Comparison of ENCODE assay signal across 8 mouse cellular contexts in the genomic region with DNA sequence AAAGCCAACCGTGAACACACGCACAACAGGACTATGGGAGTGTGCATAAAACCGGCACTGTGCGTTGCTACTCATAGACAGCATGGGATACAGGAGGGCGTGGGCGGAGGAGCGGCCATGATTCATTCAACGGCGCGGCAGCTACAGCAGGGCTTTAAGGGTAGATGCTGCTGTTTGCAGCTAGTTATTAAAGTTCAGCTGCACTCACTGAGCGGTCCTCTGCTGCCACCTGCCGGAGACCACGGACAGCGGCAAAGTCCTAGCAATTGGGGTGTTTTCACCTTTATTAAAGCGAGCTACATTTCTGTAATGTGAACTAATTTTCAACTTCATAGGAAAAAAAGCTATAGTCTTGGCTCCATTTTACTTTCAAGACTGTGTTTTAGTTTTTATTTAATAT.
DNase-seq lines count a peak whose midpoint lies in the region; ATAC-seq and TF ChIP-seq lines count a peak whose summit lies in the region.

No protein-coding gene starts in this region.

- H3K9ac ChIP-seq in heart, postnatal 0 days (replicated peaks; ENCODE audit: low read depth, low read length) = no peak overlapping the region
- no peak overlapping the region for H3K9ac ChIP-seq in heart, embryonic 11.5 days (ENCODE audit: low read depth, low read length)
- no peak overlapping the region for H3K9ac ChIP-seq in kidney, embryonic 16.5 days (replicated peaks; ENCODE audit: low read length)
- H3K9ac ChIP-seq in limb, embryonic 14.5 days (ENCODE audit: low read depth, low read length, severe bottlenecking) = no peak overlapping the region

- no peak for TF ChIP-seq EP300 in heart, postnatal 0 days (IDR thresholded peaks at IDR 0.05; ENCODE audit: low read depth)

- TF ChIP-seq POLR2A in limb, embryonic 14.5 days (IDR thresholded peaks at IDR 0.05; ENCODE audit: borderline replicate concordance, extremely low read depth, insufficient read depth, insufficient read length) = no peak

- H3K9me3 ChIP-seq in heart, postnatal 0 days (replicated peaks; ENCODE audit: control insufficient read depth, low read length) = no peaks in the 10 kb centered on the region
- H3K9me3 ChIP-seq in heart, embryonic 11.5 days (replicated peaks; ENCODE audit: control insufficient read depth, low read length) = no peaks in the 10 kb centered on the region
- H3K9me3 ChIP-seq in kidney, embryonic 16.5 days (ENCODE audit: low read length) = no peaks in the 10 kb centered on the region
- no peaks in the 10 kb centered on the region for H3K9me3 ChIP-seq in limb, embryonic 14.5 days (ENCODE audit: control insufficient read depth, low read length)

- H3K36me3 ChIP-seq in heart, postnatal 0 days (replicated peaks; ENCODE audit: control insufficient read depth, insufficient read depth, low read length) = peaks cover 86% of the 10 kb centered on the region
- H3K36me3 ChIP-seq in heart, embryonic 11.5 days (ENCODE audit: control insufficient read depth, insufficient read depth, low read length) = peaks cover 27% of the 10 kb centered on the region
- peaks cover 50% of the 10 kb centered on the region for H3K36me3 ChIP-seq in kidney, embryonic 16.5 days (ENCODE audit: insufficient read depth, low read length)
- H3K36me3 ChIP-seq in limb, embryonic 14.5 days (ENCODE audit: control insufficient read depth, insufficient read depth, low read length) = peaks cover 70% of the 10 kb centered on the region

- H3K4me3 ChIP-seq in heart, postnatal 0 days (ENCODE audit: low read depth, low read length) = no peak overlapping the region
- no peak overlapping the region for H3K4me3 ChIP-seq in heart, embryonic 11.5 days (ENCODE audit: low read depth, low read length)
- no peak overlapping the region for H3K4me3 ChIP-seq in kidney, embryonic 16.5 days (ENCODE audit: low read length)
- H3K4me3 ChIP-seq in limb, embryonic 14.5 days (replicated peaks; ENCODE audit: low read length) = no peak overlapping the region

- no peaks in the 10 kb centered on the region for H3K4me1 ChIP-seq in heart, postnatal 0 days (ENCODE audit: control insufficient read depth, insufficient read depth)
- H3K4me1 ChIP-seq in heart, embryonic 11.5 days (ENCODE audit: control insufficient read depth, insufficient read depth, low read length) = 0 out of 2 replicates have a peak, but pooled peaks cover 3% of the 10 kb centered on the region
- H3K4me1 ChIP-seq in kidney, embryonic 16.5 days (ENCODE audit: insufficient read depth, low read length) = no peaks in the 10 kb centered on the region; the same call in 1 of the 2 replicates
- H3K4me1 ChIP-seq in limb, embryonic 14.5 days (ENCODE audit: control insufficient read depth, insufficient read depth, low read length) = no peaks in the 10 kb centered on the region

- DNase-seq in heart, postnatal 0 days (ENCODE audit: low spot score) = peak; percentile 56
- DNase-seq in embryo, embryonic 10.5 days (ENCODE audit: low spot score) = peak; percentile 85
- DNase-seq in gastrocnemius, postnatal 14 days = peak; percentile 77
- peak; percentile 83 for DNase-seq in limb, embryonic 14.5 days (ENCODE audit: low spot score)
- DNase-seq in spleen, postnatal 10 days (ENCODE audit: low spot score in 2 of 2) = peak; percentile 55 to 85

- no peaks in the 10 kb centered on the region for H3K27me3 ChIP-seq in heart, postnatal 0 days (ENCODE audit: control insufficient read depth, insufficient read depth, low read length)
- no peaks in the 10 kb centered on the region for H3K27me3 ChIP-seq in heart, embryonic 11.5 days (ENCODE audit: control insufficient read depth, insufficient read depth, low read length)
- no peaks in the 10 kb centered on the region for H3K27me3 ChIP-seq in kidney, embryonic 16.5 days (ENCODE audit: insufficient read depth, low read length)
- no peaks in the 10 kb centered on the region for H3K27me3 ChIP-seq in limb, embryonic 14.5 days (ENCODE audit: control insufficient read depth, insufficient read depth, low read length)

- peak; percentile 87 for TF ChIP-seq CTCF in heart, postnatal 0 days (IDR thresholded peaks at IDR 0.05; ENCODE audit: low read depth)

- WGBS in heart, postnatal 0 days = 43% methylated on average over 15 of the region's 15 CpGs
- WGBS in heart, embryonic 11.5 days (ENCODE audit: insufficient replicate concordance) = 38% methylated on average over 15 of the region's 15 CpGs
- 33% methylated on average over 15 of the region's 15 CpGs for WGBS in kidney, embryonic 16.5 days
- 34% methylated on average over 15 of the region's 15 CpGs for WGBS in limb, embryonic 14.5 days

- intact Hi-C loops in gastrocnemius, postnatal 14 days (cut with DNase I; ENCODE audit: low total_unique reads) = loop anchor here (5.0 kb wide), 1 partner anchor 311 kb away; no protein-coding TSS in a partner anchor

- no peak overlapping the region for H3K4me2 ChIP-seq in heart, postnatal 0 days (ENCODE audit: low read depth, low read length)
- no peak overlapping the region for H3K4me2 ChIP-seq in heart, embryonic 11.5 days
- no peak overlapping the region for H3K4me2 ChIP-seq in kidney, embryonic 16.5 days (replicated peaks; ENCODE audit: low read depth, low read length)
- no peak overlapping the region; the same call in 1 of the 2 replicates for H3K4me2 ChIP-seq in limb, embryonic 14.5 days (replicated peaks; ENCODE audit: low read depth, low read length, severe bottlenecking)

- no peak overlapping the region for H3K27ac ChIP-seq in heart, postnatal 0 days (ENCODE audit: low read depth)
- H3K27ac ChIP-seq in heart, embryonic 11.5 days (ENCODE audit: low read depth, low read length) = no peak overlapping the region
- no peak overlapping the region for H3K27ac ChIP-seq in kidney, embryonic 16.5 days (ENCODE audit: low read length)
- H3K27ac ChIP-seq in limb, embryonic 14.5 days (replicated peaks; ENCODE audit: low read depth, low read length) = no peak overlapping the region

- ATAC-seq in heart, postnatal 0 days (ENCODE audit: insufficient read depth, low read depth) = peak; percentile 24; the same call in 1 of the 2 replicates
- ATAC-seq in heart, embryonic 11.5 days (replicated peaks; ENCODE audit: insufficient number of reproducible peaks, low FRiP score, low TSS enrichment) = no peak
- peak; percentile 76 for ATAC-seq in kidney, embryonic 16.5 days (ENCODE audit: low FRiP score, low TSS enrichment)
- peak; percentile 76; the same call in 1 of the 2 replicates for ATAC-seq in limb, embryonic 14.5 days (ENCODE audit: low FRiP score, low read depth)
- 0 out of 2 replicates have a peak, but pooled peaks have one; percentile 54 for ATAC-seq in monocyte, adult 5-6 weeks (replicated peaks; ENCODE audit: insufficient number of reproducible peaks, low FRiP score, low TSS enrichment, poor library complexity, severe bottlenecking)
